Mouse (Mus musculus): ENCODE measurements around the gene Olfr1241.

DNA sequence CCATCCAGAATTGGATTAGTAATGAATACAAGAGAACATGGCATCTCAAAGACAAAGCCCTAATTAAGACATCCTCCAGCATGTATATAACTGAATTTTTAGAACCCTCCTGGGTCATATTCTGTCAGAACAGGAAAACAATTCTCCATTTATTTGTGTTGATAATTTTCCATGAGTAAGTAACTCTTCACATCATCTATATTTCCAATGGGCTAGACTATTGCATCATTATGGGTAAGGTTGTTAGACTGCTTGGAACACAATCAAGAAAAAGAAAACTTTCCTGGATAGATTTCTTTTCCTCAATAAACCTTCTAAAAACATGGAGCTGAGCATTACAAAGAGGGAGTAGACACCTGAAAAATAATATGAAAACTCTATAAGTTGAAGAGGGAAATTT, at the start of gene Olfr1241:
- TF ChIP-seq CTCF (IDR thresholded peaks at IDR 0.05; ENCODE audit: borderline replicate concordance, extremely low read depth, insufficient read depth, insufficient read length) (no peak), POLR2A (IDR thresholded peaks at IDR 0.05; ENCODE audit: borderline replicate concordance, extremely low read depth, insufficient read depth, insufficient read length, poor library complexity, severe bottlenecking) (no peak)
